Mouse (Mus musculus) stomach, postnatal 0 days (tissue): Measurements from ENCODE around the gene Pias3.

Source experiments
- CTCF ChIP-seq: IDR thresholded peaks from 2 replicates; pipeline ENCODE4 v1.5.1; 2016; ENCODE audit warnings: antibody characterized with exemption, low read depth, mild to moderate bottlenecking, moderate library complexity
- EP300 ChIP-seq: optimal IDR thresholded peaks from 2 replicates; pipeline ENCODE3; 2016; ENCODE audit warnings: antibody characterized with exemption

DNA sequence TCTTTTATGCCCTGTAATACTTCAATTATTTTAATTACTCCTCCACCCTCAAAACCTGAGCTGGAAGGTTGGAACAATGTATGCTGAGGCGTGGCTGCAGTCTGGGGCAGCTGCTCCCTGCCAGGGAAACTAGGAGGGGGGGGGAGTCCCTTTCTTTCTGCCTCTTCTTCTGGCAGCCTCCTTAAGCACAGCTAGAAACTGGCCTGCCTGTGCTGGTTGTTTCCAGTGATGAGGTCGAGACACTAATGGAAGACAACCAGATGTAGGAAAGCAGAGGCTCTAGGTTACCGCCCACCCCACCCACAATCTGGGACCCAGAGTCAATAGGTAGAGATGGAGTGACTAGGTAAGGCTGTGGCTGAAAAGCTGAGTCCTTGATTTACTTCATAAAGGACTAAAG is 20.5 kb upstream of the Pias3 start:
- TF ChIP-seq CTCF (no peak), EP300 (no peak)
